Mouse (Mus musculus) heart, postnatal 0 days (tissue): ENCODE measurements around the gene Smox. TPM values are rescaled to one million over a fixed set of nuclear protein-coding genes. Genes with fewer than 3 reads are reported as not detected.

Experiments used
- ATAC-seq: fragments of 200-750 bp; cut with Nextera tagmentation; 2 replicates; pipeline ENCODE4 v1.8.0; 2017; ENCODE audit warnings: low read depth, moderate number of reproducible peaks, moderate library complexity; ENCODE audit not compliant: insufficient read depth
- DNase-seq: peaks from one replicate; pipeline ENCODE4 v3.0.0-alpha.2; 2016; ENCODE audit warnings: low spot score
- H3K27ac ChIP-seq: fragments of 300-500 bp; sonication (generic); 2 replicates; pipeline ENCODE4 v1.5.1; 2014; ENCODE audit warnings: low read depth, mild to moderate bottlenecking
- H3K27me3 ChIP-seq: fragments of 300-500 bp; sonication (generic); 2 replicates; pipeline ENCODE4 v1.6.1; 2014; ENCODE audit warnings: low read length, mixed read lengths; ENCODE audit not compliant: control insufficient read depth, insufficient read depth
- H3K36me3 ChIP-seq: fragments of 300-500 bp; sonication (generic); replicated peaks from 2 replicates; pipeline ENCODE4 v1.6.1; 2014; ENCODE audit warnings: low read length, mixed read lengths; ENCODE audit not compliant: control insufficient read depth, insufficient read depth
- H3K4me1 ChIP-seq: fragments of 300-500 bp; sonication (generic); 2 replicates; pipeline ENCODE4 v1.6.1; 2014; ENCODE audit warnings: antibody characterized with exemption; ENCODE audit not compliant: control insufficient read depth, insufficient read depth
- H3K4me2 ChIP-seq: fragments of 300-500 bp; sonication (generic); 2 replicates; pipeline ENCODE4 v1.6.1; 2014; ENCODE audit warnings: low read depth, mild to moderate bottlenecking, low read length, moderate library complexity
- H3K4me3 ChIP-seq: fragments of 300-500 bp; sonication (generic); 2 replicates; pipeline ENCODE4 v1.5.1; 2014; ENCODE audit warnings: low read depth, low read length
- H3K9ac ChIP-seq: fragments of 300-500 bp; sonication (generic); replicated peaks from 2 replicates; pipeline ENCODE4 v1.6.1; 2014; ENCODE audit warnings: low read depth, low read length, mixed read lengths
- H3K9me3 ChIP-seq: fragments of 300-500 bp; sonication (generic); replicated peaks from 2 replicates; pipeline ENCODE4 v1.6.1; 2016; ENCODE audit warnings: low read length; ENCODE audit not compliant: control insufficient read depth
- CTCF ChIP-seq: IDR thresholded peaks from 2 replicates; pipeline ENCODE4 v1.5.1; 2016; ENCODE audit warnings: antibody characterized with exemption, control low read depth, low read depth
- EP300 ChIP-seq: IDR thresholded peaks from 2 replicates; pipeline ENCODE4 v1.6.1; 2016; ENCODE audit warnings: antibody characterized with exemption, low read depth
- WGBS: fragments of 180-500 bp; shearing (Covaris S2); extraction: QIAGEN DNeasy Blood & Tissue Kit; methylation state at CpG from one replicate; pipeline ENCODE4 v1.1.7; 2014; 5-methylcytosine and 5-hydroxymethylcytosine counted together
- polyA plus RNA-seq: library from polyadenylated mRNA; unstranded; fragments of >200 nt; fragmentation: Nextera tagmentation; extraction: Ambion mirVana; gene quantifications from 2 replicates; pipeline ENCODE4 v1.2.1, GENCODE M21; 2015
- total RNA-seq: library from RNA; depleted of rRNA; stranded (reverse); fragments of >200 nt; gene quantifications from 2 replicates; pipeline ENCODE4 v1.2.3, GENCODE M21; 2014; ENCODE audit warnings: low replicate concordance

The Smox gene
- total and polyA plus RNA-seq, 2 experiments from 2014 or later, result 31.4 to 32.7 TPM

GRCm38 (mm10) chr2:131517550-131517949 lies 26.3 kb downstream of the Smox start:
- Histone ChIP-seq H3K27me3 (no peaks in the 10 kb centered on the region), H3K9me3 (no peaks in the 10 kb centered on the region), H3K27ac (no peak overlapping the region), H3K4me2 (no peak overlapping the region), H3K4me1 (peaks cover 18% of the 10 kb centered on the region), H3K9ac (no peak overlapping the region), H3K4me3 (no peak overlapping the region), H3K36me3 (peaks cover 28% of the 10 kb centered on the region)
- TF ChIP-seq CTCF (no peak), EP300 (no peak)
- WGBS, result 86% methylated on average over 4 of the region's 4 CpGs
- no peak for DNase-seq
- ATAC-seq, result no peak

DNA sequence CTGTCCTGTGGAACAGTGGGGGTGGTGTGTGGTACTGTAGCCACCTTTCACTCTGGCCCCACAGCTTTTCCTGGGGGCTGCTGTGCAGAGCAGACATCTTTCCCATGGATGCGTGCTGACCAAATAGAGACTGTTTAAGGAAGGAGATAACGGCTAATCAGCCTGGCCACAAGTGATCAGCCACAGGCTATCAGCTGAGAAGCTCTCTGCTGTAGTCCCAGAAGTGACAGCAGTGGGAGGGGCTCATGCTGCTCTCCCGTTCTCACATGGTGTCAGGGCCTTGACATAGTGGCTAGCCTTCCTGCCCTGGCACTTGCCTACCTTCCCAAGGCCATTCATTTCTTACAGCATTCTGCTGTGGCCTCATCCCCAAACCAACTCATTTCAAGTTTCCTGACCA lies 27.5 kb downstream of the Smox start:
- Histone ChIP-seq H3K4me2 (no peak overlapping the region), H3K9ac (no peak overlapping the region), H3K27ac (no peak overlapping the region), H3K36me3 (peaks cover 35% of the 10 kb centered on the region), H3K27me3 (no peaks in the 10 kb centered on the region), H3K4me1 (peaks cover 12% of the 10 kb centered on the region), H3K9me3 (no peaks in the 10 kb centered on the region), H3K4me3 (no peak overlapping the region)
- ATAC-seq, result no peak
- TF ChIP-seq EP300, result no peak
- TF ChIP-seq CTCF, result no peak
- WGBS, result 13% methylated on average over 3 of the region's 3 CpGs
- no peak for DNase-seq

GRCm38 (mm10) chr2:131520743-131521142 lies 29.4 kb downstream of the Smox start:
- Histone ChIP-seq H3K4me2 (no peak overlapping the region), H3K4me1 (no peaks in the 10 kb centered on the region), H3K4me3 (no peak overlapping the region), H3K36me3 (peaks cover 51% of the 10 kb centered on the region), H3K9ac (no peak overlapping the region), H3K27me3 (no peaks in the 10 kb centered on the region), H3K27ac (no peak overlapping the region), H3K9me3 (no peaks in the 10 kb centered on the region)
- 96% methylated on average over 19 of the region's 19 CpGs for WGBS
- no peak for TF ChIP-seq EP300
- no peak for TF ChIP-seq CTCF
- no peak for DNase-seq
- no peak for ATAC-seq

- H3K27me3 ChIP-seq, result no peaks in the 10 kb centered on the region
- H3K27ac ChIP-seq, result no peak overlapping the region
- no peaks in the 10 kb centered on the region for H3K4me1 ChIP-seq
- ATAC-seq, result no peak
- no peak for DNase-seq
- no peak for TF ChIP-seq EP300
- peak; percentile 58 for TF ChIP-seq CTCF
- H3K9me3 ChIP-seq, result no peaks in the 10 kb centered on the region
- H3K9ac ChIP-seq, result no peak overlapping the region
- H3K4me2 ChIP-seq, result no peak overlapping the region
- 53% methylated on average over 3 of the region's 3 CpGs for WGBS
- H3K4me3 ChIP-seq, result no peak overlapping the region
- H3K36me3 ChIP-seq, result peaks cover 35% of the 10 kb centered on the region
Measured at GRCm38 (mm10) chr2:131527061-131527460, 35.8 kb downstream of the Smox start.

DNA sequence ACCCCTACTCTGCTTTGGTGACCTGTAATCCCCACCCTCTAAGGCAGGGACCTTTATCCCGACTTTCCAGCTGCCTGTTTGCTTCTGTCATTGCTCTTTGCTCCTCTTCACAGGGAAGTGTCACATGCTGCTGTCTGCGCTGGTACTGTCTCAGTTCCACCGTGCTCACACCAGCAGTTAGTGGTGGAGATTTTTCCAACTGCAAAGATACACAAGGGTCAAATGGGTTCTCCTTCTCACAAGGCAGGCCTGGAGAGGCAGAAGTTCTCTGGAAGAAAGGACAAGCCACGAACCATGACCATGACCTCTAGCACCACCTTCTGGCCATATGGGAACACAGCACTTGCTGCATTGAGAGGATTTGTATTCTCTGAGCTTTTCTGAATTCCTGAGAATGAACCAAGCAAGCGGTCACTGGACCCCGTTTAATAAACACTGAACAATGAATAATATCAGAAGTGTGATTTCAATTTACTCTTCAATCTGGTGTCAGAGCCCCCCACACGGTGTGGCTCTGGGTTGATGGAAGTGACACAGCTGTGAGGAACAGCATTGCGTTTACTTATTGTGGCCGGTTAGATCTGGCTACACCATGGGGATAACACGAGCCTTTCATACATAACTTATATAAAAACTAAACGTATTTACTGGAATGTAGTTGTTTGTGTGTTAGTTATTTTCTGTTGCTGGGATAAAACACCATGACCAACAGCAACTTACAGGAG lies 38.8 kb downstream of the Smox start:
- no peak overlapping the region for H3K9ac ChIP-seq
- peak; percentile 60 for DNase-seq
- H3K4me2 ChIP-seq, result no peak overlapping the region
- TF ChIP-seq CTCF, result peak; percentile 90
- TF ChIP-seq EP300, result no peak
- no peaks in the 10 kb centered on the region for H3K9me3 ChIP-seq
- no peaks in the 10 kb centered on the region for H3K4me1 ChIP-seq
- ATAC-seq, result peak; percentile 58
- H3K4me3 ChIP-seq, result no peak overlapping the region
- H3K27me3 ChIP-seq, result no peaks in the 10 kb centered on the region
- 36% methylated on average over 11 of the region's 11 CpGs for WGBS
- H3K27ac ChIP-seq, result no peak overlapping the region
- H3K36me3 ChIP-seq, result peaks cover 14% of the 10 kb centered on the region; the same call in 1 of the 2 replicates

GRCm38 (mm10) chr2:131530623-131531008 lies 39.3 kb downstream of the Smox start:
- H3K9me3 ChIP-seq, result no peaks in the 10 kb centered on the region
- ATAC-seq, result peak; percentile 49; the same call in 1 of the 2 replicates
- peaks cover 10% of the 10 kb centered on the region; the same call in 1 of the 2 replicates for H3K36me3 ChIP-seq
- TF ChIP-seq EP300 (no peak), CTCF (peak; percentile 62)
- no peaks in the 10 kb centered on the region for H3K27me3 ChIP-seq
- no peak overlapping the region for H3K27ac ChIP-seq
- no peak overlapping the region for H3K4me3 ChIP-seq
- peak; percentile 68 for DNase-seq
- no peaks in the 10 kb centered on the region for H3K4me1 ChIP-seq
- H3K9ac ChIP-seq, result no peak overlapping the region
- WGBS, result 17% methylated on average over 9 of the region's 9 CpGs
- no peak overlapping the region for H3K4me2 ChIP-seq
